Mouse (Mus musculus): Measurements from ENCODE around the gene Lhfpl3.
"Not testable (repeated sequence)": the region's sequence is repeated elsewhere in the genome, so short reads cannot be mapped to it uniquely, and the experiment has no call there.

The Lhfpl3 gene

GRCm38 (mm10) chr5:22745885-22746532 is at the start of gene Lhfpl3:
Lhfpl3 (plus strand) TSS chr5:22746059.
- DNase-seq (ENCODE audit: low read depth, low spot score): peak; percentile 32

GRCm38 (mm10) chr5:22706271-22706670 is 39.6 kb upstream of the Lhfpl3 start:
- DNase-seq (ENCODE audit: low read depth, low spot score): not testable (repeated sequence)

GRCm38 (mm10) chr5:22745529-22745884 is 352 bp upstream of the Lhfpl3 start:
- no peak for DNase-seq (ENCODE audit: low read depth, low spot score)

GRCm38 (mm10) chr5:22746533-22747021 is 718 bp downstream of the Lhfpl3 start:
- DNase-seq (ENCODE audit: low read depth, low spot score): no peak

GRCm38 (mm10) chr5:22747305-22747704 is 1.4 kb downstream of the Lhfpl3 start:
- no peak for DNase-seq (ENCODE audit: low read depth, low spot score)

- no peak for DNase-seq (ENCODE audit: low read depth, low spot score)
Measured at GRCm38 (mm10) chr5:22757261-22757660, 11.4 kb downstream of the Lhfpl3 start.

GRCm38 (mm10) chr5:22770726-22771125 is 24.9 kb downstream of the Lhfpl3 start:
- DNase-seq (ENCODE audit: low read depth, low spot score): no peak

GRCm38 (mm10) chr5:22795361-22795760 is 49.5 kb downstream of the Lhfpl3 start:
- no peak for DNase-seq (ENCODE audit: low read depth, low spot score)

- no peak for DNase-seq (ENCODE audit: low read depth, low spot score)
Measured at GRCm38 (mm10) chr5:22813426-22813825, 67.6 kb downstream of the Lhfpl3 start.

- no peak for DNase-seq (ENCODE audit: low read depth, low spot score)
Measured at GRCm38 (mm10) chr5:22829822-22830450, 84.1 kb downstream of the Lhfpl3 start.

- peak; percentile 28 for DNase-seq (ENCODE audit: low read depth, low spot score)
Measured at GRCm38 (mm10) chr5:22851572-22851971, 105.7 kb downstream of the Lhfpl3 start.

GRCm38 (mm10) chr5:22853503-22853902 is 107.6 kb downstream of the Lhfpl3 start:
- no peak for DNase-seq (ENCODE audit: low read depth, low spot score)

- no peak for DNase-seq (ENCODE audit: low read depth, low spot score)
Measured at GRCm38 (mm10) chr5:22856480-22856879, 110.6 kb downstream of the Lhfpl3 start.

GRCm38 (mm10) chr5:22861399-22861798 is 115.5 kb downstream of the Lhfpl3 start:
- DNase-seq (ENCODE audit: low read depth, low spot score): no peak

- no peak for DNase-seq (ENCODE audit: low read depth, low spot score)
Measured at GRCm38 (mm10) chr5:22869031-22869430, 123.2 kb downstream of the Lhfpl3 start.

- no peak for DNase-seq (ENCODE audit: low read depth, low spot score)
Measured at GRCm38 (mm10) chr5:22872417-22872816, 126.6 kb downstream of the Lhfpl3 start.

GRCm38 (mm10) chr5:22888345-22888744 is 142.5 kb downstream of the Lhfpl3 start:
- no peak for DNase-seq (ENCODE audit: low read depth, low spot score)

- DNase-seq (ENCODE audit: low read depth, low spot score): no peak
Measured at GRCm38 (mm10) chr5:22889481-22889880, 143.6 kb downstream of the Lhfpl3 start.

GRCm38 (mm10) chr5:22897228-22897627 is 151.4 kb downstream of the Lhfpl3 start:
- no peak for DNase-seq (ENCODE audit: low read depth, low spot score)

- DNase-seq (ENCODE audit: low read depth, low spot score): no peak
Measured at GRCm38 (mm10) chr5:22897656-22898289, 151.9 kb downstream of the Lhfpl3 start.

GRCm38 (mm10) chr5:22898593-22898992 is 152.7 kb downstream of the Lhfpl3 start:
- DNase-seq (ENCODE audit: low read depth, low spot score): no peak

GRCm38 (mm10) chr5:22899913-22900312 is 154.1 kb downstream of the Lhfpl3 start:
- DNase-seq (ENCODE audit: low read depth, low spot score): no peak

GRCm38 (mm10) chr5:22917197-22917596 is 171.3 kb downstream of the Lhfpl3 start:
- no peak for DNase-seq (ENCODE audit: low read depth, low spot score)
